Mouse (Mus musculus) limb, embryonic 14.5 days (tissue): Measurements from ENCODE around the gene Klhl36. TPM values are rescaled to one million over a fixed set of nuclear protein-coding genes. Genes with fewer than 3 reads are reported as not detected.
A peak's percentile ranks its signal among the peaks of the same experiment; 100 is the strongest.

Experiments used
- ATAC-seq: fragments of 200-750 bp; cut with Nextera tagmentation; 2 replicates; pipeline ENCODE4 v1.8.0; 2017; ENCODE audit warnings: low read depth, moderate number of reproducible peaks, moderate TSS enrichment; ENCODE audit not compliant: low FRiP score
- DNase-seq: peaks from one replicate; pipeline ENCODE4 v3.0.0-alpha.2; 2015; ENCODE audit warnings: low spot score
- H3K27ac ChIP-seq: fragments of 300-500 bp; sonication (generic); replicated peaks from 2 replicates; pipeline ENCODE4 v1.5.1; 2014; ENCODE audit warnings: low read depth, mild to moderate bottlenecking, low read length, moderate library complexity, mixed read lengths
- H3K27me3 ChIP-seq: fragments of 300-500 bp; sonication (generic); 2 replicates; pipeline ENCODE4 v1.6.1; 2014; ENCODE audit warnings: low read length, mixed read lengths; ENCODE audit not compliant: control insufficient read depth, insufficient read depth
- H3K36me3 ChIP-seq: fragments of 300-500 bp; sonication (generic); 2 replicates; pipeline ENCODE4 v1.6.1; 2014; ENCODE audit warnings: mild to moderate bottlenecking, low read length, moderate library complexity, mixed read lengths; ENCODE audit not compliant: control insufficient read depth, insufficient read depth
- H3K4me1 ChIP-seq: fragments of 300-500 bp; sonication (generic); 2 replicates; pipeline ENCODE4 v1.6.1; 2014; ENCODE audit warnings: antibody characterized with exemption, low read length, mixed read lengths; ENCODE audit not compliant: control insufficient read depth, insufficient read depth
- H3K4me2 ChIP-seq: fragments of 300-500 bp; sonication (generic); replicated peaks from 2 replicates; pipeline ENCODE4 v1.6.1; 2014; ENCODE audit warnings: low read depth, mild to moderate bottlenecking, low read length, moderate library complexity; ENCODE audit not compliant: severe bottlenecking
- H3K4me3 ChIP-seq: fragments of 300-500 bp; sonication (generic); replicated peaks from 2 replicates; pipeline ENCODE4 v1.5.1; 2014; ENCODE audit warnings: low read length
- H3K9ac ChIP-seq: fragments of 300-500 bp; sonication (generic); 2 replicates; pipeline ENCODE4 v1.6.1; 2014; ENCODE audit warnings: mild to moderate bottlenecking, low read depth, low read length, moderate library complexity; ENCODE audit not compliant: severe bottlenecking
- H3K9me3 ChIP-seq: fragments of 300-500 bp; sonication (generic); 2 replicates; pipeline ENCODE4 v1.6.1; 2016; ENCODE audit warnings: low read length; ENCODE audit not compliant: control insufficient read depth
- POLR2A ChIP-seq: fragments of 200-500 bp; IDR thresholded peaks from 2 replicates; pipeline ENCODE4 v1.8.0; 2012; ENCODE audit warnings: inconsistent platforms, mild to moderate bottlenecking, moderate library complexity, borderline replicate concordance; ENCODE audit not compliant: insufficient read depth, insufficient read length; ENCODE audit errors: extremely low read depth
- WGBS: fragments of 180-500 bp; shearing (Covaris S2); extraction: QIAGEN DNeasy Blood & Tissue Kit; methylation state at CpG from one replicate; pipeline ENCODE4 v1.1.7; 2014; 5-methylcytosine and 5-hydroxymethylcytosine counted together
- polyA plus RNA-seq, 2 experiments: library from polyadenylated mRNA; depleted of rRNA in 1 of 2; stranded (reverse) in 1 of 2; unstranded in 1 of 2; fragments of >200 nt; fragmentation: Nextera tagmentation in 1 of 2; extraction: Ambion mirVana in 1 of 2; gene quantifications; 2 replicates each; pipeline versions ENCODE4 v1.2.1 to v1.2.3; 2012 to 2014

Klhl36 gene
- polyA plus RNA-seq, 2 experiments: 9.1 to 12.1 TPM

GRCm38 (mm10) chr8:119915298-119915697 is 53.2 kb downstream of the Klhl36 start:
- DNase-seq (no peak), ATAC-seq (no peak)
- Histone ChIP-seq H3K9ac (no peak overlapping the region), H3K4me3 (no peak overlapping the region), H3K9me3 (no peaks in the 10 kb centered on the region), H3K36me3 (0 out of 2 replicates have a peak, but pooled peaks cover 7% of the 10 kb centered on the region), H3K27me3 (no peaks in the 10 kb centered on the region), H3K27ac (no peak overlapping the region), H3K4me2 (no peak overlapping the region), H3K4me1 (peaks cover 33% of the 10 kb centered on the region)
- 84% methylated on average over 4 of the region's 4 CpGs for WGBS
- no peak for TF ChIP-seq POLR2A

- Histone ChIP-seq H3K4me1 (peaks cover 33% of the 10 kb centered on the region), H3K4me2 (no peak overlapping the region), H3K27me3 (no peaks in the 10 kb centered on the region), H3K9ac (peak overlapping the region; percentile 38; the same call in 1 of the 2 replicates), H3K4me3 (no peak overlapping the region), H3K9me3 (no peaks in the 10 kb centered on the region), H3K27ac (no peak overlapping the region), H3K36me3 (0 out of 2 replicates have a peak, but pooled peaks cover 7% of the 10 kb centered on the region)
- ATAC-seq: no peak
- 85% methylated on average over 16 of the region's 16 CpGs for WGBS
- no peak for TF ChIP-seq POLR2A
- DNase-seq: no peak
Measured at GRCm38 (mm10) chr8:119916237-119916892, 54.3 kb downstream of the Klhl36 start.

GRCm38 (mm10) chr8:119917415-119917814 is 55.3 kb downstream of the Klhl36 start:
- Histone ChIP-seq H3K9ac (no peak overlapping the region), H3K4me3 (no peak overlapping the region), H3K4me2 (no peak overlapping the region), H3K4me1 (peaks cover 25% of the 10 kb centered on the region), H3K36me3 (0 out of 2 replicates have a peak, but pooled peaks cover 7% of the 10 kb centered on the region), H3K9me3 (no peaks in the 10 kb centered on the region), H3K27me3 (no peaks in the 10 kb centered on the region), H3K27ac (no peak overlapping the region)
- 85% methylated on average over 3 of the region's 3 CpGs for WGBS
- ATAC-seq (no peak), DNase-seq (no peak)
- no peak for TF ChIP-seq POLR2A

DNA sequence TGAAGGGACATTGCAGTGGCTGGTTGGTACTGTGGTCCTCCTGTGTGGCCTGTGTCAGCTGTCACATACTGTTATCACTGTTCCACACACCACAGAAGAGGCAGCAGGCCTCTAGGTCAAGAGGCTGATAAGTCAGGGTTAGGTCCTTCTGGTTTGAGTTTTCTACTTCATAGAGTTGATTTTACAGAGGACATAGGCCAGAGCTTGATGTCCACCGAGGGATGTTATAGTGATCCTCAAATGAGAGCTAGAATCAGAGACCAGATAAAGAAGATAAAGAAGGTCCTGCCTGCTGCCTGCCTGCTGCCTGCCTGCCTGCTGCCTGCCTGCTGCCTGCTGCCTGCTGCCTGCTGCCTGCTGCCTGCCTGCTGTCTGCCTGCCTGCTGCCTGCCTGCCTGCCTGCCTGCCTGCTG is 56.1 kb downstream of the Klhl36 start:
- no peak for TF ChIP-seq POLR2A
- Histone ChIP-seq H3K4me2 (no peak overlapping the region), H3K4me1 (peaks cover 18% of the 10 kb centered on the region; the same call in 1 of the 2 replicates), H3K4me3 (no peak overlapping the region), H3K9me3 (no peaks in the 10 kb centered on the region), H3K36me3 (0 out of 2 replicates have a peak, but pooled peaks cover 7% of the 10 kb centered on the region), H3K27ac (no peak overlapping the region), H3K9ac (no peak overlapping the region), H3K27me3 (no peaks in the 10 kb centered on the region)
- ATAC-seq: no peak
- 77% methylated on average over 1 of the region's 1 CpGs for WGBS
- no peak for DNase-seq

DNA sequence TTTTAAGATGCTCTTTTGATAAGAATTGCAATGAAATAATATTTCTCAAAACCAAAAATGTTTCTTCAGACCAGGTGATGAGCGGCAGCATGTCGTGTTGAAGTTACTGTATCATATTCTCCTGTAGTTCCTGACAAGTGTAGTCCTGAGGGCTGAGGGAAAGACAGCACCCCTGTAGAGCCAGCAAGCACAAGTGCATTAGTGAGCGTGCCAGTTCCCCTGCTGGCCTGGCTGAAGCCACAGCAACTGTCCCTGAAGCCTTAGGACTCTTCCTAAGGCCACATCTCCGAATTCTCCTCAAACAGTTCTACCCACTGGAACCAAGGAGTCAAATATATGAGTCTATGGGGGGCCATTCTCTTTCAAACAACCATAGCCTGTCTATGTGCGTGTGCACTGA is 61.2 kb downstream of the Klhl36 start:
- 0 out of 2 replicates have a peak, but pooled peaks cover 5% of the 10 kb centered on the region for H3K36me3 ChIP-seq
- no peak for ATAC-seq
- H3K9ac ChIP-seq: no peak overlapping the region
- no peak overlapping the region for H3K4me3 ChIP-seq
- no peak for DNase-seq
- no peaks in the 10 kb centered on the region for H3K27me3 ChIP-seq
- no peak overlapping the region for H3K4me2 ChIP-seq
- no peak for TF ChIP-seq POLR2A
- H3K9me3 ChIP-seq: no peaks in the 10 kb centered on the region
- H3K27ac ChIP-seq: no peak overlapping the region
- H3K4me1 ChIP-seq: no peaks in the 10 kb centered on the region
- 77% methylated on average over 5 of the region's 5 CpGs for WGBS
